Mouse (Mus musculus) layer of hippocampus, postnatal 36 days (tissue): ENCODE results near the gene Tgm6. TPM values are rescaled to one million over a fixed set of nuclear protein-coding genes. Genes with fewer than 3 reads are reported as not detected.

Source experiments
- DNase-seq, 2 experiments: peaks; one replicate each; pipeline ENCODE4 v3.0.0; 2022
- total RNA-seq, 2 experiments: library from RNA; stranded (reverse); gene quantifications; 2 replicates each; pipeline ENCODE4 v1.2.3; 2021

The Tgm6 gene
- under 1 TPM; 0.15 to 0.32 TPM for total RNA-seq

DNA sequence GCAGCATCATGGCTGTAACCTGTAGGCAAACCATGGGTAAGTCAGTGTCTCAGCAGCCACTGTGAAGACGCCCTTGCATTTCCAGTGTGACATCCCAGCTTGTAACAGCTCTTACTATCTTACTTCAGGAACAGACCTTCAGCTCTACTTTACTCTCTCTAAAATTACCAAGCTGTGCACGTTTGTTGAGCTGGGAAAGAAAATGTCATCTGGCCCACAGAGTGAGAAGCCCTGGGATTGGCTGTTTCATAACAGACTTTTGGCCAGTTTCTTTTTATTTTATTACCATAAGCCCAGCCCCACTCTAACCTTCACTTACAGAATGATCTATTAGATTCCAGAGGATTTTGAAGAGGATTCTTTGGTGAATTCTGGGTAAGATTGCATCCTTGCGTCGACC lies at the start of gene Tgm6:
TSS of gene Tgm6 (plus strand) at position 301 of the 400 bp plus-strand sequence.
- no peak for DNase-seq

DNA sequence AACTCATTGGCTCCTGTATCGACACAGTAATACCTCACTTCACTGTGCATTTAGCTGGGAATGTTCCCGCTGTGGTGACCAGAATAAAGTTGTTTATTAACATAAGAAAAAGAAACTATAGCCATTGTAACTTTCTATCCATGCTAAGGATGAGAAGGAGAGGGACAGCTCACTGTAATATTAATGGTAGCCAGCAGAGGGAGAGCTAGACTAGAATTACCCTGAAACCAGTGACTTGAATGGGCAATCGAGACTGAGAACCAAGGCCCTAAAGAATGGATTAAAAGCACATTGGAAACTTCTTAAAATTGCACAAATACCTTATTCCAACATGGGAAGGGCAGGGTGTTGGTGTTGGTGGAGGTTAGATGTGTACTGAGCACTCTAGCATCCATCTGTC lies 44.0 kb upstream of the Tgm6 start:
- peak in 1 of 2 experiments; percentile 40 for DNase-seq

DNA sequence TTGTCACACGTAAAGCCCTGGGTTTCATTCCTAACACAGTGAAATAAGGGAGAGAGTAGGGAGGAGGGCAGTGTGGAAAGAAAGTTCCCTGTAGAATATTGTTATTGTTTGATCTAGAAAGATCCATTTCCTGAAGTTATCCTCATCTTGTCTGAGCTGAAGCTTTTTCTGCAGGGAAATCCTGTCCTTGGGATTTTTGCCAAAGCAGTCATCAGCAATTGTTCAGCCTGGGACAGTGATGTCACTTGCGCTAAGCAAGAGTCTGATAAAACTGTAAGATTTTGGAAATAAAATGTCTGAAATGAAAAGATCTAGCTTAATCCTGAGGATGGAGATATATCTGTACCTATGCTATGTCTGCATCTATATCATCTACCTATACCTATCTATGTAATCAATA lies 41.8 kb upstream of the Tgm6 start:
- no peak for DNase-seq

DNA sequence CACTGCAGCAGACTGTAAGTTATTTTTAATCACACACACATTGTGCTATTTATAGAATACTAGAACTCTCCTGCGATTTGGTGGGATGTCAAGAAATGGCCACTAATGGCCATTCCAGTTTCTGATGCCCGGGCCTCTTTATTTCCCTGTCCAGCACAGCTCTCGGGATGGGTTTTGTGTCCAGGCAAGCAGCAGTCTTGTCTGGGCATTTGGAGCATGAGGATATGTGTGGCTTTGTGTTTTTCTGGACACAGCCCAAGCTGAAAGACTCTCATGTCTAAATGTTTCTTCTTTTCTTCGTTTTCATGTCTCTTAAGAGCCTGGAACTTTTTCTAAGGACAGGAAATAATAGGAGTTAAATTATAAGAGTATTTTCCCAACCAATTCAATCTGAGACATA lies 588 bp downstream of the Tgm6 start:
- DNase-seq = no peak

DNA sequence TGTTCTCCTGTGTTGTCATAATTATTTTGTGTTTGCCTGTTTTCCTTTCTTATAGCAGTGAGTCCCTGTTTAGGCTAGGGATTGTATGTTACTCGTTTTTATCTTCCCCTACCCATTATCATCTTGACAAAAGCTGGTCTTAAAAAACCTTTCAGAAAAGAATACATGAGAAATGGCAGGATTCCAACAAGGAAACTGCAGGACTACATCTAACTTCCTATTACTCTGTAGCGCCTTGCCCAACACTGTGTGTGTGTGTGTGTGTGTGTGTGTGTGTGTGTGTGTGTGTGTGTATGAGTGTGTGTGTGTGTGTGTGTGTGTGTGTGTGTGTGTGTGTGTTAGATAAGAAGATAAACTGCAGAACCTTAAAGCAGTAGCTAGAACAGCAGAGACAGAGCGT lies 1.2 kb downstream of the Tgm6 start:
- DNase-seq = no peak

DNA sequence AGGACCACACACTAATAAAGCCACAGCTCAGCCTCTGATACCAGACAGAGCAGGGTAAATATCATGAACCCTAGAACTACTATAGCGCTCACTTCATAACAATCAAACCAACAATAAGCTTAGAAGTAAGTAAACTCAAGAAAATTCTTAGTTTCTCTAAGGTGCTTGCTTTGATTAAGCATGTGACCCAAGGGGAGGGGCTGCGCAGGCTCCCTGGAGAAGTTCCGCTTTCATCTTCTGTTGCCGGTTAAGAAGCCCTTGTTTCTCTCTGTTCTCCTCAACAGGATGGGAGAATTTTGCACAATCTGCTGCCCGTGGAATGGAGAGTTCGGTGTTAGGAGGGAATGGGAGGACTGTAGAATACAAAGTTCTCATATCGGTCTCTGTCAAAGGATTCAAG lies 6.4 kb downstream of the Tgm6 start:
- no peak for DNase-seq

DNA sequence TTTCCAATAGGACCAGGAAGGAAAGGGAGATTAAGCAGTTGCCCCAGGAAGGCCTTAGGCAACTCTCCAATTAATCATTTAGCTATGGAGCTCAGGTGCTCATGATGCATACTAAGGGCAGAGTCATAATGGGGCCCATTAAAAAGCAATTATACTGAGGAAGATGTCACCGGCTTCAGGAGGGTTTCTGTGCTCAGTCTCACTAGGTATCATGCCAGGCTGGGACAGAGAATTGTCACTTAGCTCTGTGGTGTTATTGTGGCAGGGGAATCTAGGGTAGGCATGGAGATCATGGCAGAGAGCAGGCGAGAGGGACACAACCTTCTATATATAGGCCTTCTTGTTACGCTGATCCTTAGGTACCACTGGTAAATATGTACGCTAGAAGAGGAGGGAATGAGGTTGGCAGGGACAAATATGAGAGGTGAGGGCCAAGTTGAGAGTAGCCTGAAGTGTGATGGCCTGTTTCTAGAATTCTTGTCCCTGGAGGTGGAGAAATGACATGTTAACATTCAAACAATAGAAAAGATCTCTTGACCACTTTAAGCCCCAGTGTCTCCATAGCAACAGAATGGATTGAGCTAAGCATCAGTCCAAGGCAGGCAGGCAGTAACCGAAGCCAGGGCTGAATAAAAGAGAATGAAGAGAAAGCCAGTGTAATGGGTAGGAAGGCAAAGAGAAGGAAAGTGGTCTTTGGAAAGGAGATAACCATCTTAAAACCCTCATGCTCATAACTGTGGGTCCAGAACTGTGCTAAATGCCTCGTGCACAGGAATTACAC lies 13.3 kb downstream of the Tgm6 start:
- no peak for DNase-seq

DNA sequence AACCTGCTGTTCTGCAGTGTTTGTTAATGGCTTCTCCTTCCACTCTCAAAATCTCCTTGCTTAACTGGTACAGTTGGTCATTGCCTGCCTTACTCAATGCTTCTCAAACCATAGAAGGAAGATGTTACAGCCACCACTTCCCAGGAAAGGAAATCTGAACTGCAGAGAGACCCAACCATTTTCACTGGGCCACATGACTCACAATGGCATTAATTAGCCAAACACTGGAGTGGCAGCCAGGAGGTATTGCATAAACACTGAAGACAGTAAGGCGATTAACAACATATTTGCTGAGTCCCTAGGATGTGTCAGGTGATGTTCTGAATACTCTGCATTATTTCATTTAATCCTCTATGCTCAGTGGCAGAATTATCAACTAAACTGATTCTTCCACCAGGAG lies 13.9 kb downstream of the Tgm6 start:
- DNase-seq = no peak

DNA sequence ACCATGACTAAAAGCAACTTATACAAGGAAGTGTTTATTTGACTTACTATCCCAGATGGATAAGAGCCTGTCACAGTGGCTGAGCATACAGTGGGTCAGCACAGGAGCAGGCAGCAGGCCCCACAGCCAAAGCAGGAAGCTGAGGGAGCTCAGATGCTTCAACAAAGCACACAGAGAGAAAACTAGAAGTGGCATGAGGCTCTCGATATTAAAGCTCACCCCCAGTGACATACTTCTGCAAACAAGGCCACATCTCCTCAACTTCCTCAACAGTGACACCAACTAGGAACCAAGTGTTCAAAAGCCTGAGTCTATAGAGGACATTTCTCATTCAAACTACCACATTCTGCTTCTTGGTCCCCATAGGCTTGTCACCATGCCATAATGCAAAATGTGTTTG lies 17.5 kb downstream of the Tgm6 start:
- DNase-seq = no peak

DNA sequence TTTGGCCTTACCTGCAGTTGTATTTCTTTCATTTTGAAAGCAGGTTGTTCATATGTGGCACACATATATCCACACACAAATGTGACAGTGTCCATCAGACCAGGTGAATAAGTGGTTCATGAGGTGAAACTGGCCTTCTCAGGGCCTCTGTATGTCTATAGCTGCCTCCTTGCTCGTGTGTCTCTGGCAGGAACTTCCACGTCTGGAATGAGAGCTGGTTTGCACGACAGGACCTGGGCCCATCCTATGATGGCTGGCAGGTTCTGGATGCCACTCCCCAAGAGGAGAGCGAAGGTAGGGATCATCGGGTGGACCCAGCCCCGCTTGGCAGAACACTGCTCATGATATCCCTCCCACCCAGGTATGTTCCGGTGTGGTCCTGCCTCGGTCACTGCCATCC lies 30.8 kb downstream of the Tgm6 start:
- no peak for DNase-seq

DNA sequence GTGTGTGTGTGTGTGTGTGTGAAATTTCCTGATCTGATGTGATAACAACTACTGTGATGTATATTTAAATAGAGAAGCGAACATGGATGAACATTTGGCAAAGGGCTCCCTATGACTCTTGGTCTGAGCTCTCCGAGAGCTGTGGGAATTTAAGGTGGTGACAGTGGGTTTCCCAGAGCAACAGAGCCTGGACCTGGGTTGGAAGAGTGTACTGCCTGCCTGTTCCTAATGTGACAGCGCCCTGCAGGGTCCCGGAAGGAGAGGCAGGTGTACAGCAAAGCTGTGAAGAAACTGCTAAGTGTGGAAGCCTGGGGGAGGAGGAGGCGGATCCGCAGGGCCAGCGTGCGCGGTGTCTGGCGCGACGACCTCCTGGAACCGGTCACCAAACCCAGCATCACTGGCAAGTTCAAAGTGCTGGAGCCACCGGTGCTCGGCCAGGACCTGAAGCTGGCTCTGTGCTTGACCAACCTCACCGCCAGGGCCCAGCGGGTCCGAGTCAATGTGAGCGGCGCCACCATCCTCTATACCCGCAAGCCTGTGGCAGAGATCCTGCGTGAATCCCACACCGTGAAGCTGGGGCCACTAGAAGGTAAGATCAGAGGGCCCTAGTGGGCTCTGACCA lies 32.6 kb downstream of the Tgm6 start:
- no peak for DNase-seq

DNA sequence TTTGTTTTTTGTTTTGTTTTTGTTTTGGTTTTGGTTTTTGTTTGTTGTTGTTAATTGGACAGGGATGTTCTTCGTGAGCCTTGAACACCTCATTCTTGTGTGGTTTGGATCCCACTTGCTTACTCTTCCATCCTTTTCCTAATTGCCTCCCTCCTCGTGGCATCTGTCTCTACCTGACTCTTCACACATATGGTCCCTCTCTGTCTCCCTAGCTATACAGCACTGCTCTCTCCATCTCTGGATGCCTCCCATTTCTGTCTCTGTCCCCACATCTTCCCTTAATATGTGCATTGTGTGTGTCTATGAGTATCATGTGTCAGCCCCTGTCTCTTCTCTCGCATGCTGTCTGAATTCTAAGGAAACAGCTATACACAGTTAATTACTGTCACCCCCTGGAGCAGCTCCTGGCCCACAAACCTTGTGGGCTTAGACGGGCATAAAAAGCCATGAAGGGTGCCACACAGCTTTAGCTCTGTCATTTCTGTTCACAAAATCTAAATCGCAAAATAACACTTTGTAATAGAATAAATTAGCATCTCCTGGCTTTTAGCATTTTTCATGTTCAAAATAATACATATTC lies 34.0 kb downstream of the Tgm6 start:
- DNase-seq = no peak

DNA sequence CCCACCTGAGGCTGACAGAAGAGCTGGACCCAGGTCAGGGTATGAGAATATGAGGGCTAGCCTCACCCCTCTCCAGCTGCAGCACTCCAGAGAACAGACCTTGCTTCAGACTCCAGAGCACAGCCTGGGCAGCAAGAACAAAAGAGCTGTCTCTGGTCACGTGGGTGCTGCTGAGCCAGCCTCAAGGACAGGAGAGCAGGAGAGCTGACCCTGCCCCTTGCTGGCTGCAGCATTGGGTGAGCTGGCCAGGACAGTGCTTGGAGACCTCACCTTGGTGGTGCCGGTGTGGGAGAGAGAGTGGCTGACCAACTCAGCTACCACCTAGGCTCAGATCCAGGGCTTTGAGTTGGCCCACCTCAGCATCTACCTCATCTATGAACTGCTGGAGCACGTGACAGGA lies 43.0 kb downstream of the Tgm6 start:
- DNase-seq = no peak

DNA sequence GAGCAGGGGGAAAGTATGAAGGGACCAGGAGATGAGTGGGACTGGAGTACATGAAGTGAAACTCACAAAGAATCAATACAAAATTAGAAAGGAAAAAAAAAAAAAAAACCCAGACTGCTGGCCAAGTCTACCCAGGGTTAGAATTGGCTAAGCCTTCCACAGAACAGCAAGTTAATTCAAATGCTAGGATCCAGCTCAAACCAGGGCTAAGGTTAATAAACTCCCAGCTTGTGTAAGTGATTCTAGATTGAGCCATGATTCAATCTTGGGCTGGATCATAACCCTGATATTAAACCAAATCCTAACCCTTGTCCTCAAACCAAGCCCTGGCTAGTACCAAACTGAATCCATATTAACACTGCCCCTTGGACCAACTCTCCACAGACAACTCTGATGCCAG lies 43.6 kb downstream of the Tgm6 start:
- no peak for DNase-seq

DNA sequence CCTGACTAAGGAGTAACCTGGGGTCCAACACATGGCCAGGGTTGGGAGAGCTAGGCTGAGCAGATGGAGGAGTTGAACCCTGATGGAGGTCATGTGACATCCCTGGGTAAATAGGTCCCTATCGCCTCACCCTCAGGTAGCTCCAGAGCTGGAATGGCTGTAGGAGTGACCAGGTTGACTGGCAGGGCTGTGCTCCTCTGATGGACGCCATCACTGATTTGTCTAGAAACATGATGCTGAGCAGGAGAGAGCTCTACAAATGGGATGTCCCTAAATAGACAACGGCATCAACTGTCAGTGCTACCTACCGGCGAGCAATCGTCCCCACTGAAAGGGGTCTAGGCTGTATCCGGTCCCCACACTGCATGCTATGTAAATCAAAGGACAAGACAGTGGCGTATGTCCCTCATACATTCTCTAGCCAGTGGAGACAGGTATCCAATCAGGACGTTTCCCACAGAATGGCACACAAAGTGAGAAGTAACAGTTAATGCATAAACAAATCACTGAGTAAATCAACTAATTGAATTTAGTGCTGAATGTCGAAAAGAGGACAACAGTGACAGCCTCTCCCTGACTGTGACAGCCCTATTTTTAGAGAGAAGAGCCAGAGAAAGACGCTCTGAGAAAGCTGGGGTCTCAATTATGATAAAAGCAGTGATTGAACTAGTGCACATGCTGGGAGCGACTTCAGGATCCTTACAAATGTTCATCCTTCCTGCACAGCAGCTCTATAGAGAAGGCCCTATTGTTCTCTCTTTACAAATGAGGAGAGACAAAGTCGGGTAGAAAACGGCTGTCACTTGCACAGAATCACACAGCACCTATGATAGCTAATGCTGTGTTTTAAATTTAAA lies 45.2 kb downstream of the Tgm6 start:
- no peak for DNase-seq

DNA sequence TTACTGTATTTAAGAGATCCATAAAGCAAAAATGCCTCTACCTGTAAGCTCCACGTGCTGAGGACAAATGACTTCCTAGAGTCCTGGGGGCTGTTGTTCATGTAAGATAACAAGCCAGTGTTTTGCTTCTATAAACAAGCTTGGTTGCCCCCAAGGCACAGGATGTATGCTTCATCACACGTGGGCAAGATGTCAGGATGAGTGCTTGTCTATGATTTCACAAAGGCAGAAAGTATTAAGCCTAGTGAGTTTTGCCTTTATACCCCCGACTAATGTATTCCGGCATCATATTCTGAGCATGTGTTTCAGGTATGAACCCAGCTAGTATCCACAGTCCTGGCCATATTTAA lies 45.8 kb downstream of the Tgm6 start:
- no peak for DNase-seq

DNA sequence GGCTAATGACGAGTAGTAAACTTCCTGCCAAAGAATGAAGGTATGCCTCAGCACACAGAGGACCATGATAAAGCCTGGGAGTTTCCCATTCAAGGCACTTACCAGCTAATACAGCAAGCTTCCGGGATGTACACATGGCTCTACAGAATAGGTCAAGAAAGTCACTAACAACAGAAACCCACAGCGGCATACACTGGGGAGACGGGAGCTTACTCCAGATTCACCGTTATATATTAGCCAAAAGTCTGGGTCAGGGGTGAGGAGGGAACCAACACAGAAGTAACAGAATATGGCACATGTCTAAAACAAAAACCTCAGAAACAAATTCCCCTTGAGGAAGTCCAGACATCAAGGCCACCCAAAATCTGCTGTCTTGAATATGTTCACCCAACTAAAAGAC lies 50.5 kb downstream of the Tgm6 start:
- DNase-seq = no peak

DNA sequence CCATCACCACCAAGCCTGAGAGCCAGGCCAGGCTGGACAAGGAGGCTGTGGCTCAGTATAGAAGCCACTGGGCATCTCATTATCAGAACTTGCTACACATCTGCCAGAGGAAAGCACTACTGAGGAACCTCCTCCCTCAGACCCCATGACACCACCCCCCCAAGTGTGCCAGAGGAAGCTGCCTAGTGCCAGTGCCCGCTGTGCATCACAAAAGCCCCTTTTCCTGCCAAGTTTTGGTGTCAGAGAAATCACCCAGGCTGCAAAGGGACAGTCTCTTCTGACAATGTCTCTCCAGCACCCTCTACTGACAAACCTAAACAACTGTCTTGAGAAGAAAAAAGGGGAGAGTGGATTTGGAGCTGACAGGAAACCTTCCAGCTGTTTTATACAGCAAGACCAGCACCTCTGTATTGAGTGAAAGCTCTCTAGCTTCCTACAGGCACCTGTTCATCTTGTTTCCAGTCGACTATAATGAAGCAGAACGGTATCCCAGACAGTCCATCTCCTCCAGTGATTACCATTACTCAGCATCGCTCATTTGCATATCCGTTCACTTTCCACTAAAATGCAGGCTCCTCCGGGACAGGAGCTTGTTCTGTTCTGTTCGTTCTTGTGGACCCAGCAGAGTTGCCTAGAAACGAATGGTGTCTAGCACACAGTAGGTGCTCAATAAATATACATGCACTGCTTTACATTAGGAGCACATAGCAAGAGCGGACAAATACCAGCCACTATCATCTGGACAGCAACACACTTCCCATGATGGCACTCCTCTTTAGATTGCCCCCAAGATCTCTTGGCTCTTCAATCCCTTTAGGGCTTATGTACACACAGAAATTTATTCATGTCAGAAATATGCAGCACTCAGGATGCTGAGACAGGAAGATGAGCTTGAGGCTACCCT lies 54.3 kb downstream of the Tgm6 start:
- DNase-seq = peak; percentile 41 to 64

DNA sequence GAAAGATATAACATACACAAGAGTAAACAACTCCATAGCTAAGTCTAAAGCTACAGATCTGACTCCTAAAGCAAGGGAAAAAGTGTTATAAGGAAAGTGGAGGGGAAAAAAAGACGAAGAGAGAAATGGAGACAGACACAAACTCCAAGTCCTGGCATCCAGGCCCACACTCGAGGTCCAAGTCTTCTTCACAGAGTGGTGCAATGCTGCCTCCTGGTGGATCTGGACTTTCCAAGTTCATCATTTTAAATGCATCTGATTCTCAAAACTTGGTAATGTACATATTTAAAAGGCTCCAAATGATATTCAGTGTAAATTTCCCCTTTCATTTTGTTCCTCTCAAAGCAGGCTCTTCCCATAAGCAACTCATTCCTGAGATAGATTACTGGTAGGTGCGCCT lies 55.6 kb downstream of the Tgm6 start:
- DNase-seq = peak; percentile 32 to 45

DNA sequence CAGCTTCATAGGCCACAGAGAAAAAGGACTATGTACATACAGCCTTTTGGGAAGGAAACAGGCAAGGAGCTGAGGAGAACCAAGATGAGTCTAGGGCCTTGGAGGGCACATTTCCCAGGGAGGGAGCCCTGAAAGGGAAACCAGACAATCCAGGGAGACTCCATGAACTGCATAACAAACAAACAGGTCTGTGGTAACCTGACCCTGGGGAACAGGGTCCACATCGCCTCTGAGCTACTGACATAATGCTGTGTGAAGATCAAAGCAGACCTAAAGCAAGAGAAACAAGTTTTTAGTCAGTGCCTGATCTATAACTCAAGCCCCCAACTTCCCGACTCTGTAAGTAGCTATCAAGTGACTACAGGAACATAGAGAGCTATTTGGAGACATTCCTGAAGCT lies 59.5 kb downstream of the Tgm6 start:
- no peak for DNase-seq

DNA sequence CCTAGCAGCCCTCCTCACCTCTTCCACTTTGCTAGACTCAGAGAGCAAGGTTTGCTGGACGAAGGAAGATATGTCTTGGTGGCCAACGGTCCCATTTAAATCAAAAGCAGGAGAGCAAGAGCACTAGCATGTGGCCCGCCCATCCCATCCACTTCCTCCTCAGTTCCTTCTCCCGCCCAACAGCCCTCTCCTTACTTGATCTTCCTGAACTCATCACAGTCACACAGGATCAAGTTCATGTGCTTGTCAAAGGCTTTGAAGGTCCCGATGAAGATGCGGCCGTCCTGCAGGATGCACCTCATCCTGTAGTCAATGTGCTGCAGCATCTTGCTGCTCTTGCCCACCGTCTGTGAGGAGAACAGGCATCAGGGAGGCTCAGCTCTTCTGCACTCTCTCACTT lies 64.6 kb downstream of the Tgm6 start:
- DNase-seq = no peak

DNA sequence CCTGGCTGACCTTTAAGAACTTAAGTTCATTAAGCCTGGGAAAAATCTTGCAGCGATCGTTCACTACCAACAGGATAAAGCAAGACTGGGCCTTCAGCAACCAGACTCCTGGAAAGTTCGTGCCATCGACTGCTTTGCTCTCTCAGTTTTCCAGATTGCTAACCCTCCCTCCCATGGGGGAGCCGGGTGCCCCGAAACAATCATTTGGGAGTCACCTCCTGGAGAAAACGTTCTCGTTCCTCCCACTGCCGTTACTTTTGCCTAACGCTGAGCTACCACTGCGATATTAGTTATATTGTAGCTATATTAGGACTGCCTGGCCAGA lies 66.1 kb downstream of the Tgm6 start:
- peak; percentile 14 to 21 for DNase-seq
